Mouse (Mus musculus) lung, adult 2 months (tissue): ENCODE measurements around the gene Map4k2.

ENCODE experiments used
- CTCF ChIP-seq: fragments of 200-500 bp; IDR thresholded peaks from 2 replicates; pipeline ENCODE4 v1.5.1; 2011; ENCODE audit warnings: mild to moderate bottlenecking, low read length, control low read depth; ENCODE audit not compliant: insufficient read depth
- POLR2A ChIP-seq: fragments of 200-500 bp; IDR thresholded peaks from 2 replicates; pipeline ENCODE4 v1.6.1; 2011; ENCODE audit warnings: low read depth, mild to moderate bottlenecking, control low read depth, low read length, borderline replicate concordance; ENCODE audit errors: extremely low read depth

DNA sequence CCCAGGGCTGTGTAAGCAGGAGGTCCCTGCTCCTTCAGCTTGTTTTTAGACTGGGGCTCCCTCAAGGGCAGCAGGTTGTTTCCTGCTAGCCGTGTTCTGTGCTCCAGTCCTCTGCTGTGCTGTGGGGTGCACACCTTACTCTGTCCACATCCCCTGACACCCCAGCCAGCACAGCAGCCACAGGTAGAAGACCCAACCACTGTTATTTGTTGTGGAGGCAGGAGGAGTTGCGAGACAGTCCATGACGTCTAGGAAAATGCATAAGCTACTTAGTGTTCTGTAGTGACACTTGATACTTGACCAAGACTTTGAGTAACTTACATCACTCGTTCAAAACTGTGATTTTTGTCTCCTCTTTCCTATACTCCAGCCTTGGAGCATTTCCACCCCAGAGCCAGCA, 41.9 kb upstream of the Map4k2 start:
- TF ChIP-seq POLR2A = no peak
- TF ChIP-seq CTCF = no peak
